Mouse (Mus musculus): ENCODE data around the gene Il11ra1. TPM values are rescaled to one million over a fixed set of nuclear protein-coding genes. Genes with fewer than 3 reads are reported as not detected.
A peak's percentile ranks its signal among the peaks of the same experiment; 100 is the strongest.

Gene Il11ra1
- polyA plus RNA-seq, 1 experiment from 2014 or later: 317 TPM

GRCm38 (mm10) chr4:41672522-41672963, 27.2 kb upstream of the Il11ra1 start:
- H3K36me3 ChIP-seq (ENCODE audit: control insufficient read depth, insufficient read depth, low read length): no peaks in the 10 kb centered on the region; the same call in 1 of the 2 replicates
- H3K9ac ChIP-seq (ENCODE audit: low read depth, low read length): no peak overlapping the region
- H3K9me3 ChIP-seq (ENCODE audit: control insufficient read depth, low read length): no peaks in the 10 kb centered on the region
- no peak; the same call in 1 of the 2 replicates for ATAC-seq (ENCODE audit: low read depth)
- no peak overlapping the region for H3K27ac ChIP-seq (replicated peaks; ENCODE audit: low read depth, low read length)
- H3K4me1 ChIP-seq (ENCODE audit: control insufficient read depth, insufficient read depth, low read length): peaks cover 25% of the 10 kb centered on the region; the same call in 1 of the 2 replicates
- no peak overlapping the region for H3K4me2 ChIP-seq (ENCODE audit: low read depth, low read length)
- WGBS: 35% methylated on average over 6 of the region's 8 CpGs
- no peak overlapping the region for H3K4me3 ChIP-seq (ENCODE audit: low read depth, low read length)
- DNase-seq (ENCODE audit: low spot score): no peak
- H3K27me3 ChIP-seq (replicated peaks; ENCODE audit: control insufficient read depth, insufficient read depth, low read length): no peaks in the 10 kb centered on the region

- ATAC-seq (ENCODE audit: low read depth): no peak
- WGBS: 63% methylated on average over 19 of the region's 19 CpGs
Measured at GRCm38 (mm10) chr4:41673186-41673585, 26.6 kb upstream of the Il11ra1 start.

GRCm38 (mm10) chr4:41676248-41677005, 23.4 kb upstream of the Il11ra1 start:
- Histone ChIP-seq H3K27ac (replicated peaks; ENCODE audit: low read depth, low read length) (no peak overlapping the region; the same call in 1 of the 2 replicates), H3K4me2 (ENCODE audit: low read depth, low read length) (no peak overlapping the region), H3K4me3 (ENCODE audit: low read depth, low read length) (no peak overlapping the region), H3K4me1 (ENCODE audit: control insufficient read depth, insufficient read depth, low read length) (peaks cover 36% of the 10 kb centered on the region), H3K9ac (ENCODE audit: low read depth, low read length) (peak overlapping the region; percentile 28; the same call in 1 of the 2 replicates), H3K9me3 (ENCODE audit: control insufficient read depth, low read length) (no peaks in the 10 kb centered on the region), H3K27me3 (replicated peaks; ENCODE audit: control insufficient read depth, insufficient read depth, low read length) (no peaks in the 10 kb centered on the region), H3K36me3 (ENCODE audit: control insufficient read depth, insufficient read depth, low read length) (no peaks in the 10 kb centered on the region)
- ATAC-seq (ENCODE audit: low read depth) (no peak), DNase-seq (ENCODE audit: low spot score) (no peak)
- 48% methylated on average over 12 of the region's 17 CpGs for WGBS

More at GRCm38 (mm10) chr4:41673186-41673585, 26.6 kb upstream of the Il11ra1 start:
- DNase-seq (ENCODE audit: low spot score): no peak
- no peaks in the 10 kb centered on the region for H3K9me3 ChIP-seq (ENCODE audit: control insufficient read depth, low read length)
- H3K4me3 ChIP-seq (ENCODE audit: low read depth, low read length): no peak overlapping the region
- no peak overlapping the region for H3K9ac ChIP-seq (ENCODE audit: low read depth, low read length)
- H3K4me2 ChIP-seq (ENCODE audit: low read depth, low read length): no peak overlapping the region
- H3K27ac ChIP-seq (replicated peaks; ENCODE audit: low read depth, low read length): no peak overlapping the region
- peaks cover 27% of the 10 kb centered on the region; the same call in 1 of the 2 replicates for H3K4me1 ChIP-seq (ENCODE audit: control insufficient read depth, insufficient read depth, low read length)
- H3K27me3 ChIP-seq (replicated peaks; ENCODE audit: control insufficient read depth, insufficient read depth, low read length): no peaks in the 10 kb centered on the region
- H3K36me3 ChIP-seq (ENCODE audit: control insufficient read depth, insufficient read depth, low read length): no peaks in the 10 kb centered on the region; the same call in 1 of the 2 replicates

DNA sequence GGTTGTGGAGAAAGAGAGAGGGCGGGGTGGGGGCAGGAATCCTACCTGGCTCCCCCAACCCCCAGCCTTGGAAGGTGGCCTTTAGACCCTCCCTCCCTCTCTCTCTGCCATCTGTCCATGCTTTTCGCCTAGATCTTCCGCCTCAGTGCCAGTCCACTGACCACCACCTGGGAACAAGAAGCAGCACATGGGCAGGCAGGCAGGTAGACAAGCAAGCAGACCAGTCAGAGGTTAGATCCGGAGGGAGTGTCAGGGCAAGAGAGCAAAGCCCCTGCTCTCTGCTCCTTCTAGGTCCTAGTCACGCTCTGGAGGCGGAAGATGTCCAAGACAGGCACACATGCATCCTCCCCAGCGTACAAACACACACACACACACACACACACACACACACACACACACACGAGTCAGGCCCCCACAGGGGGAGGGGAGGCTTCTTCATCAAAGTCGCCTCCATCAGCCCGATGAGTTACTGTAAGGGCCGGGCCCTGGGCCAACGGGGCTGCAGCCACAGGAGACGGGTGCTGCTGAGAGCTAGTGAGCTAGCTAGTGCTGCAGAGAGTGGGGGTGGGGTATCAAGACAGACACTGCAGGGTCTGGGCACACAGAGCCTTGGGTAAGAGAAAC, 22.7 kb upstream of the Il11ra1 start:
- H3K4me1 ChIP-seq (ENCODE audit: control insufficient read depth, insufficient read depth, low read length): peaks cover 34% of the 10 kb centered on the region
- WGBS: 43% methylated on average over 10 of the region's 13 CpGs
- H3K9ac ChIP-seq (ENCODE audit: low read depth, low read length): peak overlapping the region; percentile 28
- no peak overlapping the region for H3K4me2 ChIP-seq (ENCODE audit: low read depth, low read length)
- H3K27me3 ChIP-seq (replicated peaks; ENCODE audit: control insufficient read depth, insufficient read depth, low read length): no peaks in the 10 kb centered on the region
- ATAC-seq (ENCODE audit: low read depth) (peak; percentile 17; the same call in 1 of the 2 replicates), DNase-seq (ENCODE audit: low spot score) (peak; percentile 76)
- no peak overlapping the region for H3K27ac ChIP-seq (replicated peaks; ENCODE audit: low read depth, low read length)
- H3K36me3 ChIP-seq (ENCODE audit: control insufficient read depth, insufficient read depth, low read length): no peaks in the 10 kb centered on the region
- no peaks in the 10 kb centered on the region for H3K9me3 ChIP-seq (ENCODE audit: control insufficient read depth, low read length)
- no peak overlapping the region for H3K4me3 ChIP-seq (ENCODE audit: low read depth, low read length)

DNA sequence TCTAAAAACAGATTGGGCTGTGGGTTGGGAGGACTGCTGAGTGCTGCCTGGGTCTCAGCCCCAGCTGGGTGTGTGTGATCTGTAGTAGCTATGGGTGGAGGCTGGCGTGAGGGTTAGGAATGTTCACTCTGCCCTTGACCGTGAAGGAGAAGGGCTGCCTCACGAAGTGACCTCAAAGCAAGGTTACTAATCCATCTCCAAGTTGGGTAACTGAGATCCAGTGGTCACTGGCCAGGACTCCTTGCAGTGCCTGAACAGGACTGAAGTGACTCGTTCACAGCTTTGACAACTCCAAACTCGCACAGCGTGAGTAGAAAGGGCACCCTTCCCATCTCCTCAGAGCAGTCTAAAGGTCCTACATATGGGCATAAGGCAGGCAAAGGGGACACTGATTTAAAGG, 20.9 kb upstream of the Il11ra1 start:
- Histone ChIP-seq H3K27me3 (replicated peaks; ENCODE audit: control insufficient read depth, insufficient read depth, low read length) (no peaks in the 10 kb centered on the region), H3K4me3 (ENCODE audit: low read depth, low read length) (no peak overlapping the region), H3K4me1 (ENCODE audit: control insufficient read depth, insufficient read depth, low read length) (peaks cover 31% of the 10 kb centered on the region), H3K9ac (ENCODE audit: low read depth, low read length) (0 out of 2 replicates have a peak overlapping the region, but pooled peaks have one; percentile 31), H3K36me3 (ENCODE audit: control insufficient read depth, insufficient read depth, low read length) (no peaks in the 10 kb centered on the region), H3K27ac (replicated peaks; ENCODE audit: low read depth, low read length) (no peak overlapping the region), H3K4me2 (ENCODE audit: low read depth, low read length) (no peak overlapping the region), H3K9me3 (ENCODE audit: control insufficient read depth, low read length) (no peaks in the 10 kb centered on the region)
- DNase-seq (ENCODE audit: low spot score) (no peak), ATAC-seq (ENCODE audit: low read depth) (no peak)
- WGBS: 66% methylated on average over 6 of the region's 6 CpGs

- DNase-seq (ENCODE audit: low spot score) (peak; percentile 25), ATAC-seq (ENCODE audit: low read depth) (no peak)
- H3K36me3 ChIP-seq (ENCODE audit: control insufficient read depth, insufficient read depth, low read length): no peaks in the 10 kb centered on the region
- H3K27me3 ChIP-seq (replicated peaks; ENCODE audit: control insufficient read depth, insufficient read depth, low read length): no peaks in the 10 kb centered on the region
- H3K27ac ChIP-seq (replicated peaks; ENCODE audit: low read depth, low read length): no peak overlapping the region
- peaks cover 31% of the 10 kb centered on the region for H3K4me1 ChIP-seq (ENCODE audit: control insufficient read depth, insufficient read depth, low read length)
- H3K9ac ChIP-seq (ENCODE audit: low read depth, low read length): peak overlapping the region; percentile 31; the same call in 1 of the 2 replicates
- H3K4me3 ChIP-seq (ENCODE audit: low read depth, low read length): no peak overlapping the region
- no peak overlapping the region for H3K4me2 ChIP-seq (ENCODE audit: low read depth, low read length)
- no peaks in the 10 kb centered on the region for H3K9me3 ChIP-seq (ENCODE audit: control insufficient read depth, low read length)
- WGBS: 63% methylated on average over 1 of the region's 2 CpGs
Measured at GRCm38 (mm10) chr4:41679291-41679690, 20.5 kb upstream of the Il11ra1 start.

DNA sequence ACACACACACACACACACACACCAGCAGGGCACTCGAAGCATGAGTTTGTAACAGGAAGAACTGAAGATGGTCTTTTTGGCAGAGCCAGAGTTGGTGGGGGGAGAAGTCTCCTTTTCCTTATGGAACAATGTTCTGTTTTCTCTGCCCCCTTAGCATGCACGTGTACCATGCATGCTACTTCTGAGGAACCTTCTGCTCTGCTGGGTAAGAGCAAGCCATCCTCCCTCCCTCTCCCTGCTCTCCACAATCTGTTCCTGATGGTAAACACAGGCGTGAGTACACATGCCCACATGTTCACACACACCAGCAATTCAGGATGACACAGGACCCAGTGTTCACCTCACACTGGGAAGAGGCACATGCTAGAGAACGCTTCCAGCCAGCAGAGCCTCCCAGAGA, 18.6 kb upstream of the Il11ra1 start:
- Histone ChIP-seq H3K4me1 (ENCODE audit: control insufficient read depth, insufficient read depth, low read length) (peaks cover 27% of the 10 kb centered on the region), H3K36me3 (ENCODE audit: control insufficient read depth, insufficient read depth, low read length) (no peaks in the 10 kb centered on the region), H3K4me3 (ENCODE audit: low read depth, low read length) (no peak overlapping the region), H3K27me3 (replicated peaks; ENCODE audit: control insufficient read depth, insufficient read depth, low read length) (no peaks in the 10 kb centered on the region), H3K4me2 (ENCODE audit: low read depth, low read length) (no peak overlapping the region), H3K9me3 (ENCODE audit: control insufficient read depth, low read length) (no peaks in the 10 kb centered on the region), H3K27ac (replicated peaks; ENCODE audit: low read depth, low read length) (no peak overlapping the region), H3K9ac (ENCODE audit: low read depth, low read length) (no peak overlapping the region)
- ATAC-seq (ENCODE audit: low read depth) (no peak), DNase-seq (ENCODE audit: low spot score) (no peak)
- WGBS: 31% methylated on average over 4 of the region's 4 CpGs

DNA sequence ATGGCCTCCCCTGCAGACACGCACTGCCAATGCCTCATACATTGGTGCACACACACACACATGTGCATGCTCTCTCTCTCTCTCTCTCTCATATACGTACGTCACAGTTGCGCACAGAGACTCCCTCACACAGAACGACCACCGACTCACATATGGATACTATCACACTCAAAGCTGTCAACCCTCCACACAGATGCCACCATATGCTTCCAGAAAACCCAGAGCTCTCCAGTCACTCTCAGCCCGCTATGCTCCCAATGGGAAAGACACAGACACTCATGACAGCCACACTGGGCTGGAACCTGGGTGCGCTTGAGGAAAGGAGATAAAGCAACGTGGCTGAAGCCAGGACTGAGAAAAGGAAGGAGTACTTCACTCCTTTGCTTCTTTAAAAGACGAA, 17.8 kb upstream of the Il11ra1 start:
- Histone ChIP-seq H3K9ac (ENCODE audit: low read depth, low read length) (no peak overlapping the region), H3K4me2 (ENCODE audit: low read depth, low read length) (no peak overlapping the region), H3K36me3 (ENCODE audit: control insufficient read depth, insufficient read depth, low read length) (no peaks in the 10 kb centered on the region), H3K4me3 (ENCODE audit: low read depth, low read length) (no peak overlapping the region), H3K9me3 (ENCODE audit: control insufficient read depth, low read length) (no peaks in the 10 kb centered on the region), H3K4me1 (ENCODE audit: control insufficient read depth, insufficient read depth, low read length) (peaks cover 19% of the 10 kb centered on the region), H3K27me3 (replicated peaks; ENCODE audit: control insufficient read depth, insufficient read depth, low read length) (no peaks in the 10 kb centered on the region), H3K27ac (replicated peaks; ENCODE audit: low read depth, low read length) (no peak overlapping the region)
- WGBS: 54% methylated on average over 10 of the region's 10 CpGs
- no peak for ATAC-seq (ENCODE audit: low read depth)
- DNase-seq (ENCODE audit: low spot score): no peak
